Mouse (Mus musculus) ovary, adult 18-20 months (tissue): ENCODE results near the gene Sult2a2.
"Not testable (repeated sequence)": the region's sequence is repeated elsewhere in the genome, so short reads cannot be mapped to it uniquely, and the experiment has no call there.

Experiments
- DNase-seq: peaks from one replicate; pipeline ENCODE4 v3.0.0; 2022; ENCODE audit warnings: low spot score, mixed read lengths

Sult2a2 gene

GRCm38 (mm10) chr7:13733205-13733604, at the start of gene Sult2a2:
Sult2a2 (plus strand) TSS chr7:13733505.
- not testable (repeated sequence) for DNase-seq

- DNase-seq, result no peak
Measured at GRCm38 (mm10) chr7:13813913-13814312, 80.6 kb downstream of the Sult2a2 start.
